Mouse (Mus musculus) E14TG2a.4 (cell line): Measurements from ENCODE around the gene Myh6.

Source experiments
- CTCF ChIP-seq: conservative IDR thresholded peaks from 2 replicates; pipeline ENCODE4 v1.5.1; 2014; ENCODE audit warnings: low read length
- NANOG ChIP-seq: IDR thresholded peaks from 2 replicates; pipeline ENCODE4 v1.6.1; 2014; ENCODE audit warnings: borderline replicate concordance, low read length, mixed read lengths
- POU5F1 ChIP-seq: IDR thresholded peaks from 2 replicates; pipeline ENCODE4 v1.6.1; 2014; ENCODE audit warnings: low read length, borderline replicate concordance

GRCm38 (mm10) chr14:55003878-55004855, 37.4 kb upstream of the Myh6 start:
- TF ChIP-seq CTCF (no peak), NANOG (no peak), POU5F1 (no peak)
